Mouse (Mus musculus): ENCODE measurements around the gene Capza2.
"Not testable (repeated sequence)": the region's sequence is repeated elsewhere in the genome, so short reads cannot be mapped to it uniquely, and the experiment has no call there.

The Capza2 gene

GRCm38 (mm10) chr6:17696321-17696734, 60.3 kb downstream of the Capza2 start:
- in situ Hi-C loops (cut with MboI, MseI), result no loop called here

GRCm38 (mm10) chr6:17700936-17701612, 65.0 kb downstream of the Capza2 start:
- in situ Hi-C loops (cut with MboI, MseI), result no loop called here

- in situ Hi-C loops (cut with MboI, MseI), result not testable (repeated sequence)
Measured at GRCm38 (mm10) chr6:17704038-17704437, 68.0 kb downstream of the Capza2 start.

GRCm38 (mm10) chr6:17705973-17706372, 69.9 kb downstream of the Capza2 start:
- in situ Hi-C loops (cut with MboI, MseI), result no loop called here
